Mouse (Mus musculus) heart, postnatal 0 days (tissue): ENCODE results near the gene Slc25a24.

Source experiments
- CTCF ChIP-seq: IDR thresholded peaks from 2 replicates; pipeline ENCODE4 v1.5.1; 2016; ENCODE audit warnings: antibody characterized with exemption, control low read depth, low read depth
- EP300 ChIP-seq: IDR thresholded peaks from 2 replicates; pipeline ENCODE4 v1.6.1; 2016; ENCODE audit warnings: antibody characterized with exemption, low read depth

GRCm38 (mm10) chr3:109135352-109135751 lies 12.4 kb downstream of the Slc25a24 start:
- TF ChIP-seq EP300: no peak
- no peak for TF ChIP-seq CTCF
